Mouse (Mus musculus): ENCODE results near the gene Zbtb16. TPM values are rescaled to one million over a fixed set of nuclear protein-coding genes. Genes with fewer than 3 reads are reported as not detected.

The Zbtb16 gene
- polyA plus RNA-seq, 1 experiment: not detected

GRCm38 (mm10) chr9:48748216-48748615, 87.8 kb downstream of the Zbtb16 start:
- Histone ChIP-seq H3K4me1 (ENCODE audit: control insufficient read depth, insufficient read depth, low read length) (peaks cover 6% of the 10 kb centered on the region), H3K27ac (ENCODE audit: insufficient read depth, low read depth, low read length) (no peak overlapping the region), H3K4me3 (ENCODE audit: insufficient read depth, low read depth, low read length) (no peak overlapping the region)
- TF ChIP-seq CTCF (IDR thresholded peaks at IDR 0.05; ENCODE audit: insufficient read depth, low read depth, low read length) (no peak), POLR2A (IDR thresholded peaks at IDR 0.05; ENCODE audit: insufficient read depth, low read depth, low read length) (no peak)
- 90% methylated on average over 4 of the region's 4 CpGs for WGBS

GRCm38 (mm10) chr9:48746506-48746905, 89.5 kb downstream of the Zbtb16 start:
- Histone ChIP-seq H3K4me3 (ENCODE audit: insufficient read depth, low read depth, low read length) (no peak overlapping the region), H3K27ac (ENCODE audit: insufficient read depth, low read depth, low read length) (no peak overlapping the region), H3K4me1 (ENCODE audit: control insufficient read depth, insufficient read depth, low read length) (peaks cover 10% of the 10 kb centered on the region)
- WGBS: 96% methylated on average over 10 of the region's 10 CpGs
- no peak for TF ChIP-seq CTCF (IDR thresholded peaks at IDR 0.05; ENCODE audit: insufficient read depth, low read depth, low read length)
- TF ChIP-seq POLR2A (IDR thresholded peaks at IDR 0.05; ENCODE audit: insufficient read depth, low read depth, low read length): no peak

GRCm38 (mm10) chr9:48745347-48746119, 90.5 kb downstream of the Zbtb16 start:
- TF ChIP-seq POLR2A (IDR thresholded peaks at IDR 0.05; ENCODE audit: insufficient read depth, low read depth, low read length): no peak
- no peak for TF ChIP-seq CTCF (IDR thresholded peaks at IDR 0.05; ENCODE audit: insufficient read depth, low read depth, low read length)
- H3K27ac ChIP-seq (ENCODE audit: insufficient read depth, low read depth, low read length): no peak overlapping the region
- 74% methylated on average over 5 of the region's 5 CpGs for WGBS
- H3K4me3 ChIP-seq (ENCODE audit: insufficient read depth, low read depth, low read length): no peak overlapping the region
- H3K4me1 ChIP-seq (ENCODE audit: control insufficient read depth, insufficient read depth, low read length): peaks cover 16% of the 10 kb centered on the region

- Histone ChIP-seq H3K4me3 (ENCODE audit: insufficient read depth, low read depth, low read length) (no peak overlapping the region), H3K27ac (ENCODE audit: insufficient read depth, low read depth, low read length) (no peak overlapping the region), H3K4me1 (ENCODE audit: control insufficient read depth, insufficient read depth, low read length) (peaks cover 21% of the 10 kb centered on the region)
- 62% methylated on average over 13 of the region's 13 CpGs for WGBS
- TF ChIP-seq POLR2A (IDR thresholded peaks at IDR 0.05; ENCODE audit: insufficient read depth, low read depth, low read length) (no peak), CTCF (IDR thresholded peaks at IDR 0.05; ENCODE audit: insufficient read depth, low read depth, low read length) (no peak)
These were observed 91.1 kb downstream of the Zbtb16 start for GRCm38 (mm10) chr9:48744916-48745315.

GRCm38 (mm10) chr9:48744451-48744850, 91.6 kb downstream of the Zbtb16 start:
- Histone ChIP-seq H3K27ac (ENCODE audit: insufficient read depth, low read depth, low read length) (no peak overlapping the region), H3K4me3 (ENCODE audit: insufficient read depth, low read depth, low read length) (no peak overlapping the region), H3K4me1 (ENCODE audit: control insufficient read depth, insufficient read depth, low read length) (peaks cover 22% of the 10 kb centered on the region)
- TF ChIP-seq CTCF (IDR thresholded peaks at IDR 0.05; ENCODE audit: insufficient read depth, low read depth, low read length) (no peak), POLR2A (IDR thresholded peaks at IDR 0.05; ENCODE audit: insufficient read depth, low read depth, low read length) (no peak)
- WGBS: 88% methylated on average over 6 of the region's 6 CpGs

- TF ChIP-seq POLR2A (IDR thresholded peaks at IDR 0.05; ENCODE audit: insufficient read depth, low read depth, low read length): no peak
- TF ChIP-seq CTCF (IDR thresholded peaks at IDR 0.05; ENCODE audit: insufficient read depth, low read depth, low read length): no peak
- Histone ChIP-seq H3K4me3 (ENCODE audit: insufficient read depth, low read depth, low read length) (no peak overlapping the region), H3K4me1 (ENCODE audit: control insufficient read depth, insufficient read depth, low read length) (peaks cover 30% of the 10 kb centered on the region), H3K27ac (ENCODE audit: insufficient read depth, low read depth, low read length) (no peak overlapping the region)
- 90% methylated on average over 11 of the region's 11 CpGs for WGBS
These were observed 92.4 kb downstream of the Zbtb16 start for GRCm38 (mm10) chr9:48743338-48744285.

GRCm38 (mm10) chr9:48742150-48742549, 93.9 kb downstream of the Zbtb16 start:
- TF ChIP-seq POLR2A (IDR thresholded peaks at IDR 0.05; ENCODE audit: insufficient read depth, low read depth, low read length): no peak
- no peak for TF ChIP-seq CTCF (IDR thresholded peaks at IDR 0.05; ENCODE audit: insufficient read depth, low read depth, low read length)
- no peak overlapping the region for H3K4me3 ChIP-seq (ENCODE audit: insufficient read depth, low read depth, low read length)
- H3K27ac ChIP-seq (ENCODE audit: insufficient read depth, low read depth, low read length): no peak overlapping the region
- peaks cover 36% of the 10 kb centered on the region for H3K4me1 ChIP-seq (ENCODE audit: control insufficient read depth, insufficient read depth, low read length)
- WGBS: 95% methylated on average over 7 of the region's 7 CpGs

- TF ChIP-seq CTCF (IDR thresholded peaks at IDR 0.05; ENCODE audit: insufficient read depth, low read depth, low read length) (no peak), POLR2A (IDR thresholded peaks at IDR 0.05; ENCODE audit: insufficient read depth, low read depth, low read length) (no peak)
- WGBS: 96% methylated on average over 14 of the region's 14 CpGs
- Histone ChIP-seq H3K4me3 (ENCODE audit: insufficient read depth, low read depth, low read length) (no peak overlapping the region), H3K4me1 (ENCODE audit: control insufficient read depth, insufficient read depth, low read length) (peaks cover 39% of the 10 kb centered on the region), H3K27ac (ENCODE audit: insufficient read depth, low read depth, low read length) (no peak overlapping the region)
These were observed 94.5 kb downstream of the Zbtb16 start for GRCm38 (mm10) chr9:48741433-48742077.

Measured in olfactory bulb, adult 2 months (tissue).